Mouse (Mus musculus): ENCODE measurements around the gene Gopc.

DNA sequence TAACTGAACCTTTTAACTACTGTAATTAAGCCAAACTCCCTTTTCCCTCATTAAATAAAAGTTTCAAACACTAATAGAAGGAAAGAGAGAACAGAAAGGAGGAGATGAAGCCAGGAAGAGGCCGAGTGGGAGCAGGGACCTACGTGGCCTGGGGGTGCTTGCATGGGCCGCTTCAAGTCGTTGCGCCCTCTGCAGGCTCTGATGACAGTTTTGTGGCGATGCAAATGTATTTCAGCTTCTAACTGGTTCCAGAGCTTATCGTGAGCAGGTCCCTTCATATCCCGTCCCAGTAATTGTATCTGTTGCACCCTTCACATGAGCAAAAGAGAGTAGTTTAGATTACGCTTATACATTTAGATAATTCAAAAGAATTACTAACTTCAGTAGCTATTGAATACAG lies 28.7 kb downstream of the Gopc start:
- no peak for TF ChIP-seq CTCF (IDR thresholded peaks at IDR 0.05; ENCODE audit: low read depth)
- TF ChIP-seq EP300 (IDR thresholded peaks at IDR 0.05; ENCODE audit: low read depth), result no peak

Measured in heart, postnatal 0 days (tissue).